Mouse (Mus musculus) urinary bladder, postnatal 0 days (tissue): ENCODE measurements around the gene Bpifb2. TPM values are rescaled to one million over a fixed set of nuclear protein-coding genes. Genes with fewer than 3 reads are reported as not detected.

Experiments
- polyA plus RNA-seq: library from polyadenylated mRNA; unstranded; fragments of >200 nt; fragmentation: Nextera tagmentation; extraction: Ambion mirVana; gene quantifications from 2 replicates; pipeline ENCODE4 v1.2.1, GENCODE M21; 2015

Bpifb2 gene
- polyA plus RNA-seq, result not detected in 2 replicates

DNA sequence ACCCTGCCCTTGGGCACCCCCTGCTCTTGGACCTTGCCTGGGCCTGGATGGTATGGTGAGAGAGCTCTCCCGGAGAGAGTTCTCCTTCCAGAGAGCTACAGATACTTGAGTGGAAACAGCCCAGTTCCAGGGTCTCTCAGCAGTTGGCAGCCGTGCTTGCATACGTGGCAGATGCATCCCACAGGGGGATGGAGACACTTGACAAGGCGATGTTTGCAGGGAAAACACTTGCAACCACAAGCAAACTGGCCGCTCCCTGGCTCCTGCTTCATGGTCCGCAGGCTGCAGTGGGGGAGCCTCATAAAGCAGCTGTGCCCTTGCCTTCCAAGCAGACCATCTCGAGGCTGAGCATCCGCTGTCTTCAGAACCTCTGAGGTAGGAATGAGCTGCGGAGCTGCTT is at the start of gene Bpifb2:
TSS of gene Bpifb2 (plus strand) at position 301 of the 400 bp plus-strand sequence.

DNA sequence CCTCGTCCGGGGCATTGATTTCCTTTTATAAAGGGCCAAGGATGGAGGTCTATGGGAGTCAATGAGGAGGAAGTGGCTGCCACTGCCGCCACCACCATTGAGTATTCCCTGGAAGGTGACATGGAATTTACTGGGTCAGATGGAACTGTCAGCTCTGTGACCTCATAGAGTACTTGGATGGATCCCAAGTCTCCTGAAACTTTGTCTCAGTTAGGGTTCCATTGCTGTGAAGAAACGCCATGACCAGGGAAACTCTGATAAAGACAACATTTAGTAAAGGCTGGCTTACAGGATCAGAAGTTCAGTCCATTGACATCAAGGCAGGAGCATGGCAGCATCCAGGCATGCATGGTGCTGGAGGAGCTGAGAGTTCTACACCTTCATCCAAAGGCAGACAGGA is 3.9 kb upstream of the Bpifb2 start, which contains the start of gene Sun5:
TSS of gene Sun5 (minus strand) at position 101 of the 400 bp plus-strand sequence.

DNA sequence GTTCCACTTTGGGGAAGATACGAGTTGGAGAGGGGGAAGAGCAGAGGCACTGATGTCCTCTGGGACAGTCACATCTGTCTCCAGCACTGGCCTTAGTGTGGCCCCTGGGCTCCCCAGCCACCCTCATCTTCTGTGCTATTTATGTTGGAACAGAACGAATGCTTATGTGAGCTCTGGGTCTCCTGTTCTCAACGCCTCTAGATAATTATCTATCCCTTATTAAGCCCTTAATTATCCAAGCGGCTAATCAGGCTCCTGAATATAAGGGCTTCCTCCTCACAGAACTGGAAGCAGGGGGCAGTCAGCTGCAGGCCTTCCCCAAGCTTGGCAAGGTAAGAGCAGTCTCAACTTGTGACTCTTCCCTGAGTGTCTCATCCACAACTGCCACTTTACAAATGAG is 25.2 kb downstream of the Bpifb2 start, which contains the start of gene Bpifb6:
TSS of gene Bpifb6 (plus strand) at position 301 of the 400 bp plus-strand sequence.

DNA sequence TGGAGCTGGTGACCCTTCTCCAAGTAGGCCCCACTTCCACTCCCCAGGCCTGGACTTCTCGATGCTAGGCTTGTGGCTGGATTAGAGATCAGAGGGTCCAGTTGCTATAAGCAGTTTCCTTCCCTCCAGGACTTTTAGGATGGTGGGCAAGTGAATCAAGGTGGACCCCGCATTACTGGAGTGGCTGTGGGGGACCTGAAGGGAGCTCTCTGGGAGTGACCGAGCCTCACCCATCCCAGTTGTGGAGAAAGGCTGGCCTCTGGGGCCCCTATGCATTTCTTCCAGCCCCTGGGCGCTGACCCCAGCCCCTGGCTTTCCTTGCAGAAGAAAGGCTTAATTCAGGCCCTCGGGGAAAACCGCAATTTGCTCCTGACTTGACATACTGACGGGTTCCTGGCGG is 43.1 kb downstream of the Bpifb2 start, which contains the start of gene Bpifb3:
TSS of gene Bpifb3 (plus strand) at position 301 of the 400 bp plus-strand sequence.

DNA sequence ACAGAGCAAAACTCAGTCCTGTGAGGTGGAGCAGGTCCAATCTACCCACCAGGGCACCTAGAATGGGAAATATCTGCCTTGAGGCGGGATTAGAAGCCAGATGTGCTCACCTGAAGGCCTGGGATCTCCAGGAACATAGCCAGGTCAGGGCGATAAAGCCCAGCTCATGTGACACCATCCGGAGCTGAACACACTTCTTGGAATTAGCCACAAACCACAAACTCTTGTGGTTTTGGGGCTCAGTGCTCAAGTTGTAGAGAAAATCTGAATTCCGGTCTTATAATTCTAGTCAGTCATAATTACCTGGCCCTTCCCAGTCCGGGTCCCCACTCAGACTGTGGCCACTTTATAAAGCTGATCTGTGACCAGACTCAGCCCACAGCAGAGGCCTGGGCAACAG is 63.0 kb downstream of the Bpifb2 start, which contains the start of gene Bpifb4:
TSS of gene Bpifb4 (plus strand) at position 370 of the 400 bp plus-strand sequence.

Other genes with a start within 250 kb of the Bpifb2 start
- 55.7 and 59.6 TPM in 2 replicates for gene Commd7, start 242.3 kb upstream of the Bpifb2 start, polyA plus RNA-seq
- gene Dnmt3b, start 225.6 kb upstream of the Bpifb2 start, polyA plus RNA-seq, result 2.1 and 2.2 TPM in 2 replicates
- not detected in 2 replicates for gene Dnmt3c, start 178.4 kb upstream of the Bpifb2 start, polyA plus RNA-seq
- gene Mapre1, start 133.8 kb upstream of the Bpifb2 start, polyA plus RNA-seq, result 180 and 245 TPM in 2 replicates
- gene Efcab8, start 95.1 kb upstream of the Bpifb2 start, polyA plus RNA-seq, result 0.06 and 0.08 TPM in 2 replicates
- not detected in 2 replicates for gene Sun5, start 4.0 kb upstream of the Bpifb2 start, polyA plus RNA-seq
- gene Bpifb6, start 25.3 kb downstream of the Bpifb2 start, polyA plus RNA-seq, result not detected in 2 replicates
- not detected in 2 replicates for gene Bpifb3, start 43.2 kb downstream of the Bpifb2 start, polyA plus RNA-seq
- gene Bpifb4, start 63.2 kb downstream of the Bpifb2 start, polyA plus RNA-seq, result not detected in 2 replicates
- gene Bpifa6, start 99.9 kb downstream of the Bpifb2 start, polyA plus RNA-seq, result not detected in 2 replicates
- not detected in 2 replicates for gene Bpifa2, start 133.2 kb downstream of the Bpifb2 start, polyA plus RNA-seq